Mouse (Mus musculus) kidney, adult 8-10 months (tissue): ENCODE data around the gene Lrrc8c.
A peak's percentile ranks its signal among the peaks of the same experiment; 100 is the strongest.

Experiments
- DNase-seq, 2 experiments: peaks; one replicate each; pipeline ENCODE4 v3.0.0; 2022

The Lrrc8c gene

GRCm38 (mm10) chr5:105557777-105558240, 38.6 kb downstream of the Lrrc8c start:
- DNase-seq = no peak

- DNase-seq = no peak
Observed at GRCm38 (mm10) chr5:105558517-105558916, 39.3 kb downstream of the Lrrc8c start.

- no peak for DNase-seq
Observed at GRCm38 (mm10) chr5:105561926-105562325, 42.7 kb downstream of the Lrrc8c start.

- DNase-seq = no peak
Observed at GRCm38 (mm10) chr5:105564761-105565160, 45.6 kb downstream of the Lrrc8c start.

- no peak for DNase-seq
Observed at GRCm38 (mm10) chr5:105565824-105566223, 46.6 kb downstream of the Lrrc8c start.

- no peak for DNase-seq
Observed at GRCm38 (mm10) chr5:105566852-105567412, 47.7 kb downstream of the Lrrc8c start.

- DNase-seq = no peak
Observed at GRCm38 (mm10) chr5:105568043-105568747, 49.0 kb downstream of the Lrrc8c start.

- no peak for DNase-seq
Observed at GRCm38 (mm10) chr5:105569168-105569567, 50.0 kb downstream of the Lrrc8c start.

GRCm38 (mm10) chr5:105572160-105572692, 53.0 kb downstream of the Lrrc8c start:
- no peak for DNase-seq

- DNase-seq = no peak
Observed at GRCm38 (mm10) chr5:105572876-105573275, 53.7 kb downstream of the Lrrc8c start.

GRCm38 (mm10) chr5:105574835-105575234, 55.6 kb downstream of the Lrrc8c start:
- no peak for DNase-seq

- DNase-seq = no peak
Observed at GRCm38 (mm10) chr5:105575839-105576238, 56.7 kb downstream of the Lrrc8c start.

GRCm38 (mm10) chr5:105580909-105581308, 61.7 kb downstream of the Lrrc8c start:
- no peak for DNase-seq

GRCm38 (mm10) chr5:105585929-105586328, 66.7 kb downstream of the Lrrc8c start:
- DNase-seq = no peak

GRCm38 (mm10) chr5:105586655-105587054, 67.5 kb downstream of the Lrrc8c start:
- DNase-seq = peak; percentile 15 to 44

GRCm38 (mm10) chr5:105587471-105587870, 68.3 kb downstream of the Lrrc8c start:
- DNase-seq = no peak

GRCm38 (mm10) chr5:105588683-105589082, 69.5 kb downstream of the Lrrc8c start:
- DNase-seq = no peak

GRCm38 (mm10) chr5:105589119-105589518, 69.9 kb downstream of the Lrrc8c start:
- DNase-seq = no peak

GRCm38 (mm10) chr5:105592396-105592795, 73.2 kb downstream of the Lrrc8c start:
- DNase-seq = no peak

GRCm38 (mm10) chr5:105593630-105594029, 74.4 kb downstream of the Lrrc8c start:
- DNase-seq = no peak

- peak in 1 of 2 experiments; percentile 20 for DNase-seq
Observed at GRCm38 (mm10) chr5:105598866-105599265, 79.7 kb downstream of the Lrrc8c start.

- no peak for DNase-seq
Observed at GRCm38 (mm10) chr5:105599315-105599714, 80.1 kb downstream of the Lrrc8c start.

- no peak for DNase-seq
Observed at GRCm38 (mm10) chr5:105600998-105601397, 81.8 kb downstream of the Lrrc8c start.

- DNase-seq = no peak
Observed at GRCm38 (mm10) chr5:105602585-105602984, 83.4 kb downstream of the Lrrc8c start.
